Mouse (Mus musculus): ENCODE measurements around the gene Rufy4. TPM values are rescaled to one million over a fixed set of nuclear protein-coding genes. Genes with fewer than 3 reads are reported as not detected.
A peak's percentile ranks its signal among the peaks of the same experiment; 100 is the strongest.

Gene Rufy4
- total RNA-seq, 2 experiments from 2014 or later = 0.70 TPM; not detected in 1

- no peak for ATAC-seq (replicated peaks; ENCODE audit: low FRiP score, low TSS enrichment, poor library complexity, severe bottlenecking)
Measured at GRCm38 (mm10) chr1:74099001-74099435, 26.3 kb upstream of the Rufy4 start.

- no peak for ATAC-seq (replicated peaks; ENCODE audit: low FRiP score, low TSS enrichment, poor library complexity, severe bottlenecking)
Measured at GRCm38 (mm10) chr1:74103654-74104353, 21.5 kb upstream of the Rufy4 start.

GRCm38 (mm10) chr1:74105660-74106059 is 19.7 kb upstream of the Rufy4 start:
- ATAC-seq (replicated peaks; ENCODE audit: low FRiP score, low TSS enrichment, poor library complexity, severe bottlenecking) = no peak

GRCm38 (mm10) chr1:74106214-74106613 is 19.1 kb upstream of the Rufy4 start:
- ATAC-seq (replicated peaks; ENCODE audit: low FRiP score, low TSS enrichment, poor library complexity, severe bottlenecking) = no peak

GRCm38 (mm10) chr1:74107931-74108618 is 17.3 kb upstream of the Rufy4 start:
- no peak for ATAC-seq (replicated peaks; ENCODE audit: low FRiP score, low TSS enrichment, poor library complexity, severe bottlenecking)

GRCm38 (mm10) chr1:74109670-74110069 is 15.7 kb upstream of the Rufy4 start:
- no peak for ATAC-seq (replicated peaks; ENCODE audit: low FRiP score, low TSS enrichment, poor library complexity, severe bottlenecking)

- no peak for ATAC-seq (replicated peaks; ENCODE audit: low FRiP score, low TSS enrichment, poor library complexity, severe bottlenecking)
Measured at GRCm38 (mm10) chr1:74110932-74111695, 14.2 kb upstream of the Rufy4 start.

- no peak for ATAC-seq (replicated peaks; ENCODE audit: low FRiP score, low TSS enrichment, poor library complexity, severe bottlenecking)
Measured at GRCm38 (mm10) chr1:74111696-74112030, 13.7 kb upstream of the Rufy4 start.

- no peak for ATAC-seq (replicated peaks; ENCODE audit: low FRiP score, low TSS enrichment, poor library complexity, severe bottlenecking)
Measured at GRCm38 (mm10) chr1:74113071-74113470, 12.3 kb upstream of the Rufy4 start.

GRCm38 (mm10) chr1:74117876-74118275 is 7.5 kb upstream of the Rufy4 start:
- no peak for ATAC-seq (replicated peaks; ENCODE audit: low FRiP score, low TSS enrichment, poor library complexity, severe bottlenecking)

GRCm38 (mm10) chr1:74119115-74119514 is 6.2 kb upstream of the Rufy4 start:
- no peak for ATAC-seq (replicated peaks; ENCODE audit: low FRiP score, low TSS enrichment, poor library complexity, severe bottlenecking)

GRCm38 (mm10) chr1:74121138-74121537 is 4.2 kb upstream of the Rufy4 start:
- no peak for ATAC-seq (replicated peaks; ENCODE audit: low FRiP score, low TSS enrichment, poor library complexity, severe bottlenecking)

- ATAC-seq (replicated peaks; ENCODE audit: low FRiP score, low TSS enrichment, poor library complexity, severe bottlenecking) = peak; percentile 31; the same call in 1 of the 2 replicates
Measured at GRCm38 (mm10) chr1:74121821-74122576, 3.3 kb upstream of the Rufy4 start.

GRCm38 (mm10) chr1:74123215-74123614 is 2.1 kb upstream of the Rufy4 start:
- no peak for ATAC-seq (replicated peaks; ENCODE audit: low FRiP score, low TSS enrichment, poor library complexity, severe bottlenecking)

GRCm38 (mm10) chr1:74124021-74124981 is 1.0 kb upstream of the Rufy4 start, which contains the start of gene Tns1:
Gene Tns1, minus strand, starts transcription at chr1:74124449.
- peak; percentile 26 for ATAC-seq (replicated peaks; ENCODE audit: low FRiP score, low TSS enrichment, poor library complexity, severe bottlenecking)

- ATAC-seq (replicated peaks; ENCODE audit: low FRiP score, low TSS enrichment, poor library complexity, severe bottlenecking) = no peak
Measured at GRCm38 (mm10) chr1:74130883-74131659, 5.7 kb downstream of the Rufy4 start.

- no peak for ATAC-seq (replicated peaks; ENCODE audit: low FRiP score, low TSS enrichment, poor library complexity, severe bottlenecking)
Measured at GRCm38 (mm10) chr1:74132011-74132410, 6.7 kb downstream of the Rufy4 start.

- ATAC-seq (replicated peaks; ENCODE audit: low FRiP score, low TSS enrichment, poor library complexity, severe bottlenecking) = no peak
Measured at GRCm38 (mm10) chr1:74133954-74134353, 8.6 kb downstream of the Rufy4 start.

Data from megakaryocyte-erythroid progenitor cell, adult 5-6 weeks (primary cell).